Mouse (Mus musculus): ENCODE data around the gene Susd3.
A peak's percentile ranks its signal among the peaks of the same experiment; 100 is the strongest.

The Susd3 gene

DNA sequence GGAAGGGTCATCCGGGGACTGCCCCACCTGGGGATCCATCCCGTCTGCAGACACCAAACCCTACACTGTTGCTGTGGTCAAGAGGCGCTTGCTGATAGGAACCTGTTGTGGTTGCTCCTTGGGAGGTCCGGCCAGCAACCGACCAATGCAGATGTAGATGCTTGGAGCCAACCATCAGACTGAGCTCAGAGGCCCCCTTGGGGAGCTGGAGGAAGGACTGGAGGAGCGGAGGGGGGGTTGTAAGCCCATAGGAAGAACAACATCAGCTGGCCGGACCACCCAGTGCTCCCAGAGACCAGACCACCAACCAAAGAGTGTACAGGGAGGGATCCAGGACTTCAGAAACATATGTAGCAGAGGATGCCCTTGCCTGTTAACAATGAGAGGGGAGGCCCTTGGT is 39.2 kb downstream of the Susd3 start:
- no peak for DNase-seq

DNA sequence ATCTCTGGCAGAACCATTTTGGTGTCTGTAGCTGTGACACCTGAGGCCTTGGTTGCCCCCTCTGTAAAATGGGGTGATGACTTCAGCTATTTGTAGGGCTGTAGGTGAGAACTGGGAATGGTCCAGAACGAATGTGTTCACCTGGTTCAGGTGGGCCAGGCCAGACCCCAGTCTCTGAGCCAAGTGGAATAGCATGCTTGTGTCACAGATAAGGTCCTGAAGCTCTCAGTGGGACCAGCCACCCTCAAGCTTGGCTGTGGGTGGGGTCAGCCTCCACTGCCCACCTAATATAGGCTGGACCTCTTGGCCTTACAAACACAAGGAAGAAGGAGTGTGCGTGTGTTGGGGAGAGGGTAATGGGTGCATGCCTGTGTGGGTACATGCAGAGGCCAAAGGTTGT is 42.2 kb downstream of the Susd3 start:
- no peak for DNase-seq

GRCm38 (mm10) chr13:49205381-49205998 is 43.0 kb downstream of the Susd3 start:
- DNase-seq: peak; percentile 87

GRCm38 (mm10) chr13:49202556-49202955 is 46.0 kb downstream of the Susd3 start:
- no peak for DNase-seq

GRCm38 (mm10) chr13:49200688-49201087 is 47.8 kb downstream of the Susd3 start:
- no peak for DNase-seq

GRCm38 (mm10) chr13:49199891-49200290 is 48.6 kb downstream of the Susd3 start:
- DNase-seq: no peak

- DNase-seq: no peak
Observed at GRCm38 (mm10) chr13:49198734-49199133, 49.8 kb downstream of the Susd3 start.

GRCm38 (mm10) chr13:49196766-49197165 is 51.7 kb downstream of the Susd3 start:
- peak; percentile 48 for DNase-seq

DNA sequence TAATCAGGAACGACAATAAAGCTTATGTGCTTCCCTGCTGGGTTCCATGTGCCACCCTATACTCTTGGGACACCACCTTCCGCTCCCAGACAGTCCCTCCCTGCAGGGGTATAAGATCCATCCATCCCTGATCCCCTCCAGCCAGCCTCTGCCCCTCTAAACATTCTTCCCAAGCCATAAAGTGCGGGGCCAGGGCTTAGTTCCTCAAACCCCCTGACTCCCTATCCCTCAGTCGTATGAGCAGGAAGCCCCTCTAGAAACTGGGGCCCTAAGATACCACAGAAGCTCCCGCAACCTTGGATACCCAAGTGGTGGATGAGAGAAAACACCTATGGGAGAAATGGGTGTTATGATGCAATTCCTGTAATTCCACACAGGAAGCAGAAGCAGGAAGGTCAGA is 52.3 kb downstream of the Susd3 start:
- no peak for DNase-seq

DNA sequence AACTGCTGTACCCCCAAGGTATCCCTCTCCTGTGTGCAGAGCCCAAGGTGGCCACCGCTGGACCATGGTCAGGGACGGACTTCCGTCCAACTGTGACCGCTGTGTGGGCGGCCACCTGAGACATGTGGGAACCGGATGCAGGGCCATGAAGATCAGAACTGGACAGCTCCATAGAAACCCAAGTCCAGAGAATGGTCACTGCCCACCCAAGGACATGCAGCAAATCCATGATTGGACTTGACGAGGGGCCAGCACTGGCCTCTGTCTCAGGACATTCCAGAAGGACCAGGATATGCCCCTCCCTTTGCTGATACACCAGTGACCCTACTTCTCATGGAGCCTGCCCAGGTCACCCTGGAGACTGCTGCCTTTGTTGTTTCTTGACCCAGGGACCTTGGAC is 52.9 kb downstream of the Susd3 start:
- DNase-seq: no peak

DNA sequence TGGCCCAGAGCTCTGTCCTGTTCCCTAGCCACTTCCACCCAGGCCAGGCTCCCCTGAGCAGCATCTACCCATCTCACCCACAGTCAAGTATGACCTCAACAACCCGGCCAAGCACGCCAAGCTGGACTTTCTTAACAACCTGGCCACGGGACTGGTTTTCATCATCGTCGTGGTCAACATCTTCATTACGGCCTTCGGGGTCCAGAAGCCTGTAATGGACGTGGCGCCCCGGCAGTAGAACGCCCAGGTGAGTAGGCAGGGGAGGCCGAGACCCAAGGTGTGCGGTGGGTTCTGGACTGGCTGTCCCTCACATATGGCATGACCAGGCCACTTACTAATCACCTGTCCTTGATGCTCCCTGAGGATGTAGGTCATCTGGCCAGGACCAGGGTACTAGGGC is 53.7 kb downstream of the Susd3 start:
- no peak for DNase-seq

GRCm38 (mm10) chr13:49193650-49194049 is 54.9 kb downstream of the Susd3 start:
- DNase-seq: no peak

DNA sequence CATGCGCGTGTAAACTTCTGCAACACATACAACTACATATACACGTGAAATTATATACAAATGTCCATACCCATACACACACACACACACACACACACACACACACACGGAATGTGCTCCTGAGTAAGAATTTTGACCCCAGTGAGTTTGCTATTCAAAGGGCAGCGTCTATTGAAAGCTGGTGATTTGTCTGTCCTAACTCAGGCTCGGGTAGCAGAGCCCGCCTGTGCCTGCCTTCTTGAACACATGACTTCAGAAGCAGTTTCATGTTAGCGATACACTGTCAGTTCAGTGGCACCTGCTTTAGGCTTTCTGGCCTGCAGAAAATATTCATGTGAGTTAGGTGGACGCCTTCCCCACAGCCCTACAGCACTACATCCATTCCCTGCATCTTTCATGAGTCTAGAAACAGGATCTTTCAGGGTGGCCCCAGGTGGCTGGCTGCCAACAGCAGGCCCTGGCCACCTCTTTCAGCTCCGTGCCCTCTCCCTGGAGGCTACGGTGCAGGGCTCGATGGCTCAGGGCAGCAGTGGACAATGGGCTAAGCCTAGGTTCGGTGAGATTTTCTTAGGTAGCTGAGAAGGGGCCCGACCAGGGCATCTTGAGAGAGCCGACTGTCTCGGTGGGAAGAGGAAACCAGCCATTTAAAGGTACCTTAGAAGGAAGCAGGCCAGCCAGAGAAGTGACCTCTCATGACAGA is 56.2 kb downstream of the Susd3 start:
- DNase-seq: no peak

DNA sequence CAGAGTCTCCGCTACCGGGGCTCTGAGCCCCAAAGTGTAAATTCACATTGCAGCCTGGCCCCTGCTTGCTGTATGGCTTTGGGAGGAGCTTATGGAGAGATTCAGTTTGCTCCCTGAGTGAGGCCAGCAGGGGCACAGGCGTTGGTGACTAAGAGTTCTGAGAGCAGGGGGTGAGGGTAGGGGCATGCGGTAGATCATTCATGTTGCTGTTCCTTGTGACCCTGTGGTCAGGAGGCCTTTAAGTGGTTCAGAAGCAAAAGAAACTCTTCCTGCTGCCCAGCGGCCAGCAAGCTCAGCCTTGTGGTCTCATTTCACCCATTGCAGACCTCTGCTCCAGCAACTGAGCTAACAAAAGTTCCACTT is 56.9 kb downstream of the Susd3 start:
- DNase-seq: no peak

GRCm38 (mm10) chr13:49190876-49191672 is 57.4 kb downstream of the Susd3 start:
- no peak for DNase-seq

DNA sequence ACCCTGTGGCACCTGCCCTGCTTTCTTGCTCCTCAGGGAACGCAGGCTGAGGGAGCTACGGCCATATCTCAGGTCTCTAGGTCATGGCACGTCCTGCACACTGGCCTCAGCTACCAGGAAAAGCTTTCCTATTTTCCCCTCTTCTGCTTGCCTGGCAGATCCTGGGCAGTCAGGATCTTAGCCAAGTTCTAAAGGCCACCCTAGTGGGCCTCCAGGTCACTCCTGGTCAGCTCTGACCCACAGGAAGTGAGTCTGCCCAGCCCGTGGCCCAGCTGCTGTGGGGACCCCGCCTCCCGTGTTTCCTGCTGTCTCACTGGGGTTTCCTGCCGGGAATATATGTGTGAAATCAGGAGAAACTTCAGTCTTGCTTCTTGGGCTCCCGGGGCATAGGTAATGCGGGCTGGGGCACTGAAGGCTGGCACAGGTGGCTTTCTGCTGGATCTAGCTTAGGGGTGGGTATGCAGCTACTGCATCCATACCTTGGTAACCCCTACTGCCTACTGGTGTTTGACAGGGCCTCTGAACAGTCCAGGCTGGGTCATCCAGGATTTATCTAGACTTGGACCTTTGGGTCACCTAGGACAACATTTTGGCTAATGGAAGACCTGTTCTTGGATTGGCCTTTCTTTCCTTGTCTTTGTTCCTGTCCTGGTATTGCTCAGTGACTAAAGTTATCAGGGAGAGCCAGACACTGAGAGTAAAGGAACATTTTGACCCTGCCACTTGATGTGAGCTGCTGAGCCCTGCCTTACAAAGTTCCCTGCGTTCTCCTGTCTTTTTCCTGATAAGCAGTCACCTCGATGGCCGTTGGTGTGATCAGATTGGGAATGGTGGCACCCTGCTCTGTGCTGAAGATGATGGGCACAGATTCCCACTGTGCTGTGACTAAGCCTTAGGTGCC is 58.3 kb downstream of the Susd3 start:
- peak; percentile 79 for DNase-seq

- no peak for DNase-seq
Observed at GRCm38 (mm10) chr13:49188966-49189360, 59.5 kb downstream of the Susd3 start.

- no peak for DNase-seq
Observed at GRCm38 (mm10) chr13:49188219-49188965, 60.1 kb downstream of the Susd3 start.

GRCm38 (mm10) chr13:49187288-49188218 is 61.0 kb downstream of the Susd3 start, which contains the start of gene Ninj1:
Gene Ninj1 (plus strand): TSS chr13:49187485.
- peak; percentile 83 for DNase-seq

- no peak for DNase-seq
Observed at GRCm38 (mm10) chr13:49186798-49187287, 61.7 kb downstream of the Susd3 start.

DNA sequence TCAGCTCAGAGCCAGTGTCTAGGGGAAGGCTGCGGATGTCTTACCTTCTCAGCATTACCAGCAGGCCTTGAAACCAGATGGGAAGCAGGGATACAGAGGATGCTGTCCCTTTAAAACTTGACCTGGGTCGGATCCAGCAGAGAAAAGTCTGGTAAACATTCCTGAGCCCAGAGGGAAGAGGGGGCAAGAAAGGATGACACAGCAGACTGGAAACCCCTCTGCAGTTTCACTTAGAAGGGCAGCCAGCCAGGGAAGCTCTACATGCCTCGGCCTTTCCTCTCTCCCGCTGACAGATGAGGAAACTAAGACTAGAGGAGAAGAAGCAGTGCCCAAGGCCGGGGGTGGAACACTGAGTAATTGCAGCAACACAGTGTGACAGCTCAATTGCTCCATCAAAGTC is 64.9 kb downstream of the Susd3 start:
- DNase-seq: peak; percentile 31

Measured in lung, postnatal 36 days (tissue).